Mouse (Mus musculus) embryonic fibroblast, embryonic 13.5 days (primary cell): ENCODE results near the gene Dpysl5. TPM values are rescaled to one million over a fixed set of nuclear protein-coding genes. Genes with fewer than 3 reads are reported as not detected.
A peak's percentile ranks its signal among the peaks of the same experiment; 100 is the strongest.

Experiments
- H3K27ac ChIP-seq: 2 replicates; pipeline ENCODE4 v1.5.1; 2012; ENCODE audit warnings: low read length, control low read depth, inconsistent platforms; ENCODE audit not compliant: insufficient read depth
- H3K4me1 ChIP-seq: 2 replicates; pipeline ENCODE4 v1.6.1; 2011; ENCODE audit warnings: low read length; ENCODE audit not compliant: control insufficient read depth, insufficient read depth
- H3K4me3 ChIP-seq: 2 replicates; pipeline ENCODE4 v1.5.1; 2011; ENCODE audit warnings: mild to moderate bottlenecking, control low read depth, low read length; ENCODE audit not compliant: insufficient read depth
- CTCF ChIP-seq: IDR thresholded peaks from 2 replicates; pipeline ENCODE4 v1.5.1; 2011; ENCODE audit warnings: mild to moderate bottlenecking, control low read depth, low read length, moderate library complexity, borderline replicate concordance; ENCODE audit not compliant: insufficient read depth
- POLR2A ChIP-seq: IDR thresholded peaks from 2 replicates; pipeline ENCODE4 v1.6.1; 2011; ENCODE audit warnings: low read depth, mild to moderate bottlenecking, control low read depth, low read length, moderate library complexity
- polyA plus RNA-seq: library from polyadenylated mRNA; stranded (reverse); fragments of >200 nt; gene quantifications from 2 replicates; pipeline ENCODE4 v1.2.4, GENCODE M21; 2011; ENCODE audit warnings: low read depth; ENCODE audit not compliant: missing spikeins, insufficient read length

The Dpysl5 gene
- 0.13 TPM in 1 of 2 replicates, not detected in the other for polyA plus RNA-seq

GRCm38 (mm10) chr5:30711147-30712001 lies at the start of gene Dpysl5:
TSS of gene Dpysl5 (plus strand) at chr5:30711564.
- H3K4me1 ChIP-seq, result no peaks in the 10 kb centered on the region
- H3K27ac ChIP-seq, result no peak within 1 kb of the TSS
- H3K4me3 ChIP-seq, result peak within 1 kb of the TSS; percentile 52
- TF ChIP-seq POLR2A, result no peak
- no peak for TF ChIP-seq CTCF

- TF ChIP-seq POLR2A, result no peak
- no peak for TF ChIP-seq CTCF
- Histone ChIP-seq H3K4me3 (no peak overlapping the region), H3K4me1 (no peaks in the 10 kb centered on the region), H3K27ac (no peak overlapping the region)
Observed at GRCm38 (mm10) chr5:30665360-30665759, 46.0 kb upstream of the Dpysl5 start.

GRCm38 (mm10) chr5:30665968-30666367 lies 45.4 kb upstream of the Dpysl5 start:
- TF ChIP-seq CTCF (no peak), POLR2A (no peak)
- Histone ChIP-seq H3K4me3 (peak overlapping the region; percentile 45; the same call in 1 of the 2 replicates), H3K27ac (peak overlapping the region; percentile 81), H3K4me1 (no peaks in the 10 kb centered on the region)

DNA sequence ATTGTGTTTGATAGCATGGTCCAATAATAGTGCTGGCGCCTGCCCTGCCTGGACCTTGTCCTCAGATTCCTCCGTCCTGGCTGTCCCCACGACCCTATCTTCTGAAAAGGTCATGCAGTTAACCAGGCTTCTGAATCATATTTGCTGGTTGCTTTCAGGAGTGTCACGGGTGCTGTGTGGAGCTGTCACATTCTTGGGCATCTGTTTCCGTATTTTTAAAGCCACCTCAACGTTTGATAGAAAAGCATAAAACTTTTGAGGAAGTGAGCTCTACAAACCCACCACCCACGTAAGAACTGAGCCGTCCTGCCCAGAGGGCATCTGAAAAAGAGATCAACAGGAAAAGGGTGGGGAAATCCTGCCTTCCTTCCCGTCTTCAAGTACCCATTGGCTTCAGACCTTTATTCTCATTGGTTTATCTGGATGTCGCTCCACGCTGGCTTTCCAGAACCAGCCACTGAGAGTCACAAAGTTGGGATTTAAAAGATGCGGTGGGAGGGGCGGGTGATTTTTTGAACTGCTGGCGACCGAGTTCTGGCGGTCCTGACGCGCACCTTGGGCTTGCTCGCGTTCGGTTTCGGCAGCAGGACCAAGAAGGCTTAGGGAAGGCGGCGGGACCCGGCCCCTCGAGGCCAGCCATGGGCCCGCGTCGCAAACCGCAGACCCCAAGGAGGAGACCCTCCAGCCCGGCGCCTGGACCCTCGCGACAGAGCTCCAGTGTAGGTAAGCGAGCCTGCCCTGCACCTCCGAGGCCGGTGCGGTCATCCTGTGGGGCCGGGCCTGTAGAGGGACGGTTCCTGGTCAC lies 44.8 kb upstream of the Dpysl5 start, which contains the start of gene Cenpa:
Gene Cenpa (plus strand): TSS at position 387 of the 805 bp plus-strand sequence.
- H3K4me3 ChIP-seq, result peak within 1 kb of the TSS; percentile 81
- H3K27ac ChIP-seq, result peak within 1 kb of the TSS; percentile 81
- no peak for TF ChIP-seq CTCF
- peak; percentile 88 for TF ChIP-seq POLR2A
- no peaks in the 10 kb centered on the region for H3K4me1 ChIP-seq

DNA sequence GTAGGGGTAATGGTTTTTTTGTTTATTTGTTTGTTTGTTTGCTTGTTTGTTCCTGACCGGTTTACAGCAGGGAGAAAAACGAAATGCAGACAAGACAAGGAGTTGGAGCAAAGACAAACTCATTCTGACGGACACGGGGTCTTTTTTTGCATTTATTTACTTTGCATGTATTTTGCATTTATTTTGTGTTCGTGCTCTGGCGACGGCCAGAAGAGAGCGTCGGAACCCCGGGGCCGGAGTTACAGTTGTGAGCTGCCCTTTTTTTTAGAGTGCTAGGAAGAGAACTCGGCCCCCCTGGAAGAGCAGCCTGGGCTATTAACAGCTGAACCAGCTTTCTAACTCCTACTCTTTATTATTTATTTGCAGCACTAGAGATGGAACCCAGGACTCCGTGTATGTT lies 44.1 kb upstream of the Dpysl5 start:
- Histone ChIP-seq H3K4me3 (peak overlapping the region; percentile 81), H3K27ac (no peak overlapping the region), H3K4me1 (no peaks in the 10 kb centered on the region)
- TF ChIP-seq POLR2A (no peak), CTCF (no peak)

- Histone ChIP-seq H3K4me3 (peak overlapping the region; percentile 81), H3K4me1 (no peaks in the 10 kb centered on the region), H3K27ac (no peak overlapping the region)
- TF ChIP-seq CTCF (no peak), POLR2A (no peak)
Observed at GRCm38 (mm10) chr5:30667686-30668085, 43.7 kb upstream of the Dpysl5 start.

GRCm38 (mm10) chr5:30668637-30669495 lies 42.5 kb upstream of the Dpysl5 start:
- H3K4me1 ChIP-seq, result no peaks in the 10 kb centered on the region
- H3K4me3 ChIP-seq, result no peak overlapping the region
- TF ChIP-seq CTCF (no peak), POLR2A (no peak)
- H3K27ac ChIP-seq, result no peak overlapping the region

- TF ChIP-seq POLR2A, result no peak
- TF ChIP-seq CTCF, result no peak
- H3K4me3 ChIP-seq, result no peak overlapping the region
- H3K4me1 ChIP-seq, result no peaks in the 10 kb centered on the region
Observed at GRCm38 (mm10) chr5:30669496-30669830, 41.9 kb upstream of the Dpysl5 start.

GRCm38 (mm10) chr5:30670091-30670490 lies 41.3 kb upstream of the Dpysl5 start:
- H3K4me3 ChIP-seq, result no peak overlapping the region
- TF ChIP-seq CTCF (no peak), POLR2A (no peak)

More at GRCm38 (mm10) chr5:30669496-30669830, 41.9 kb upstream of the Dpysl5 start:
- H3K27ac ChIP-seq, result no peak overlapping the region

GRCm38 (mm10) chr5:30674001-30674400 lies 37.4 kb upstream of the Dpysl5 start:
- H3K4me3 ChIP-seq, result no peak overlapping the region
- no peak overlapping the region for H3K27ac ChIP-seq
- no peak for TF ChIP-seq POLR2A
- TF ChIP-seq CTCF, result no peak
- no peaks in the 10 kb centered on the region for H3K4me1 ChIP-seq

More at GRCm38 (mm10) chr5:30670091-30670490, 41.3 kb upstream of the Dpysl5 start:
- Histone ChIP-seq H3K27ac (no peak overlapping the region), H3K4me1 (no peaks in the 10 kb centered on the region)
